Mouse (Mus musculus) layer of hippocampus, postnatal 14 days (tissue): ENCODE data around the gene Vmn1r213. TPM values are rescaled to one million over a fixed set of nuclear protein-coding genes. Genes with fewer than 3 reads are reported as not detected.

Experiments
- DNase-seq, 2 experiments: peaks; one replicate each; pipeline ENCODE4 v3.0.0; 2021 to 2022; ENCODE audit warnings: low spot score in 2 of 2, mixed read lengths in 1 of 2
- long read RNA-seq, 2 experiments: library from polyadenylated mRNA; stranded (forward); transcript quantifications; one replicate each; pipeline ENCODE4 v2.0.0; 2021
- total RNA-seq, 2 experiments: library from RNA; stranded (reverse); gene quantifications; 2 replicates each; pipeline ENCODE4 v1.2.3; 2021

Gene Vmn1r213
- not detected for total RNA-seq
- long read RNA-seq, experiment 1 = 0 reads
- long read RNA-seq, experiment 2 = 0 reads

DNA sequence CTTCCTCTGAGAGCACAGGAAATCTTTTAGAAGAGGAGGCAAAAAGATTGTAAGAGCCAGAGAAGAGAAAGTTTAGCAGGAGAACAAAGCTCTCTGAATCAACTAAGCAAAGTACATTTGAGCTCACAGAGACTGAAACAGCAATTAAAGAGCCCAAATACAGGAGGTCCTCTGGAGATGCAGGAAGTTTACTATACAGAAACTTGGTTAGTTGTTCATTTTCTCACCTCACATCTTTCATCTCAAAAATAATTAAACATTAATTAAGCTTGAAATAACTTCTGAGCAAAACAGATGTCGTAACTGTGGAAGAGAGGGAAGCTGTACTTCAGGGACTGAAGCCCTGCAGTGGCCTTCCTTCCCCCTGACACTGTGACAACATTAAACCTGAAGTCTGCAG is at the start of gene Vmn1r213:
TSS of gene Vmn1r213 (plus strand) at position 301 of the 400 bp plus-strand sequence.
- no peak for DNase-seq

DNA sequence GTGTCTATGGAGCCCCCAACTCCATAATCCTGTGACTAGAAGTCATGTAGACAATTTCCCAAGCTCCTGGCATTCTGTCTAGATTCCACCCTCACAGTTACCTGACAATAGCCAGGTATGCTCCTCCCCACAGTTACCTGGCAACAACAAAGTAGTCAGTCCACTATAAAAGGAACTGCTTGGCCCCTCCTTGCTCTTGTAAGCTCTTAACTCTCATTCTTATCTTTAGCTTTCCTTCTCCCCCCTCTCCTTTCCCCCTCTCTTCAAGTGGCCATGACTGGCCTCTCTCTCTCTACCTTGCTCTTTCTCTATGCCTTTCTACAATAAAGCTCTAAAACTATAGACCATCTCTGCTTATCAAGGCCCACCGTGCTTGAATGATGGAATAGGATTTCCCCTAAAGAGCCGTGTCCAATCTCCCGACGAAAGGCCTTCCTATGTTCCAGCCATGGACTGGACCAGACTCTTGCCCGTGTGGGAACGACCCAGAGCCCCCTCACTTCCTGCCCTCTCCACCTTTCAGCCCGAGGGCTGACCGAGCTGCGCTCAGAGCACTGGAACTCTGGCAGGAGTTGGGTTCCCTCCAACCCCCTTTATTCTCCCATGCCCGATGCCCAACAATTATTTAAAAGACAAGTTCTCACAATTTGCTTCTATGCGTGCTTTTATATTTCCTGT is 17.1 kb upstream of the Vmn1r213 start:
- DNase-seq = no peak

DNA sequence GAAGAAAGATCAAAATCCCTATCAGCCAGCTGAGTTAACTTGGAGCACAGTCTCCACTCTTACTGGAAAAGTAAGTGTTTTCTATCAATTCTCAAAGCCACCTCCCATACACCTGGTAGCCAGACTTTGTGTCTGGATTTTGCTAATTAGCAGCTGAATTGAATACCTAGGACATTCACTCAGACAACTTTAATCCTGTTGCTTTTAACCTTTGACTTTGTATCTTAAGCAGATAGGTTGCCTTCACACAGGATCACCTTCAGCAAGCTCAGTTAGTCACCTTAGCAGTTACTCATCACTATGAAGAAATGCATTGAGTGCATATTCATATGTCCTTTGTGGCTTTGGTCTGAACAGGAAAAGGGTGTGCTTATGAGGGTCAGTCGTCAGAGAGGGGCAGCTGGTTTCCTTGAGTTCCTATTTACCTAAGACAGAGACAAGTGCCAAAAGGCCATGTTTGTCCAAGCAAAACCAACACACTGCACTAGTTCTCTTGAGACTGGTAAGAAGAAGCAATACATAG is 15.2 kb upstream of the Vmn1r213 start:
- DNase-seq = no peak

DNA sequence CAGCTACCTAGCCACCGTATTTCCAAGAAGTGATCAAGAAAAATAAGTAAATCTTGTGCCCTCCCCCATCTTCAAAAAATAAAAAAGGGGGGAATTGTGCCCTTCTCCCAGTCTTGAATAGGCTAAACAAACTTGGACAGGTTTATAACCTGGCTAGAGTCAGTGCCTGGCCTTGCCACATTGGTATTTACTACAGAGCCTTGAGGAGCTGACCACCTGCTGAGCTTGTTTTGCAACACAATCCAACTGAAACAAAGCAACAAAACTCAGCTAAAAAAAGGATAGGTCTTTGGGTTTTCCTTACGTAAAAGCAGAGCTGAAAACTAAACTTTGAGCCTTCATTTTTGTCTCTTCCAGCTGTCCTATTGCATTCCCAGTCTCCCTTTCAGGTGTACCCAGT is 14.7 kb upstream of the Vmn1r213 start:
- no peak for DNase-seq

DNA sequence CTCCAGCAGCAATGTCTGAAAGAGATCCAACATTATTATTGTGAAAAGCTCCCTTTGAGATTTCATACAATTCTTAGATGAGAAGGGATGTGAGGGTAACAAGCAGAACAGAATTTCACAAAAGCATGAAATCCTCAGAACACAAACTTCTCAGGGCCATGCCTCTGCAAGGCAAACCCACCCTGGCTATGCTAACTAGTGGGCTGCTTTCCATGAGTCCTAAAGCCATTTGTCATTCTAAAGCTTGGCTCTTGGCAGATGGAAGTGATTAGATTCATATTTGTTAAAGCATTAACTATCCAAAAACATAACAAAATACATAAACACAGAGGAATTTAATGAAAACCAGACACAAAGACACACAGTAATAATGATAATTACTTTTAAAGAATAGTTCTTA is 10.7 kb downstream of the Vmn1r213 start:
- no peak for DNase-seq

DNA sequence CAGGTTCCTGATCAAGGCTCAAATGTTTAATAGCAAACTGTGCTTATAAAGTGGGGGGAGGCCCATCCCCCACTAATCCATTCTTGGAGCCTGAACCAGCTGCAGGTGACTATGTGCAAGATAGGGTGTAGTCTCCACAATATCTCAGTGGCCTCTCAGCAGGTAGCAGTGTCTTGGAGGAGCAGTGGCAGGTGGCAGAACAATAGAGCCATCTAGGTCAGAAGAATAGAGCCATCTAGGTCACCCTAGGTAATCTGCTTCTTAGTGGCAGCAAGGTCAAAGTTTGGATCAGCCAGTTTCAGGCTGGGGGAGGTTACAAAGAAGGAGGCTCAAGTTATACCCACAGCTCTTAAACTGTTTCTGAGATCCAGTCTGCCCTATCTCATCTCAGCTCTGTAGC is 17.4 kb downstream of the Vmn1r213 start:
- no peak for DNase-seq

DNA sequence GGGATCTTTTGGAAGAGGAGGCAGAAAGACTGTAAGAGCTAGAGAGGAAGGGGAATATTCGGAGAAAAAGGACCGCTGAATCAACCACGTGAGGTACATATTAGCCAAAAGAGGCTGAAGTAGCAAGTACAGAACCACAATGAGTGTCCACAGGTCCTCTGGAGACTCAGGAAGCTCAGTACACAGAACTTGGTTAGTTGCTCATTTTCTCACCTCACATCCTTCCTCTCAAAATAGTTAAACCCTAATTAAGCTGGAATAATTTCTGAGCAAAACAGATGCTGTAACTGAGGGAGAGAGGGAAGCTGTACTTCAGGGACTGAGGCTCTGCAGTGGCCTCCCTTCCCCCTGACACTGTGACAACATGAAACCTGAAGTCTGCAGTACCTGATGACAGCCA is 22.7 kb downstream of the Vmn1r213 start, which contains the start of gene Vmn1r214:
TSS of gene Vmn1r214 (plus strand) at position 301 of the 400 bp plus-strand sequence.
- DNase-seq = no peak

DNA sequence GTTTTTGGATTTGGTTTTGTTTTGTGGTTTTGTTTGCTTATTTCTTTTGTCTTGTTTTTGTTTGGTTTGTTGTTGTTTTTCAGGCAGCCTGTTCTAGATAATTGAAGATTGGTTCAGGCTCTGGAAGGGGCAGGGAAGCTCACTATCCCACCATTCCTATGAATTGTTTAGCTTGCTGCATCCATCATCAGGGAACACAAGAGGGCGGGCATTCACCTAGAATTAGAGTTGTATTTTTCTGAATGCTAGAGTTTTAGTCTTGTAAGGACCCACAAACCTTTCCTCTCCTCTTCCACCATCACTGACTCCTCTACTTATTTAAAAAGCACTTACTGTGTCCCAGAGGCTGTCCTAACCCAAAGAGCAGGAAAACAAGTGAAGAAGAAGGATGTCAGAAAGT is 50.3 kb downstream of the Vmn1r213 start:
- DNase-seq = peak in 1 of 2 experiments; percentile 2

Other genes starting within 250 kb of the Vmn1r213 start
- gene Vmn1r208, start 230.3 kb upstream of the Vmn1r213 start, total RNA-seq = not detected
- under 1 TPM in 1 of 2 experiments, not detected in 1; 0.07 TPM for gene Vmn1r209, start 198.0 kb upstream of the Vmn1r213 start, total RNA-seq
- gene Vmn1r210, start 176.3 kb upstream of the Vmn1r213 start, total RNA-seq = not detected
- not detected for gene Vmn1r211, start 150.1 kb upstream of the Vmn1r213 start, total RNA-seq
- gene Vmn1r212, start 123.5 kb upstream of the Vmn1r213 start, total RNA-seq = not detected
- gene Vmn1r214, start 22.8 kb downstream of the Vmn1r213 start, total RNA-seq = not detected
- not detected for gene Vmn1r215, start 60.4 kb downstream of the Vmn1r213 start, total RNA-seq
- not detected for gene Vmn1r217, start 110.6 kb downstream of the Vmn1r213 start, total RNA-seq
- not detected for gene Vmn1r218, start 125.5 kb downstream of the Vmn1r213 start, total RNA-seq
- not detected for gene Vmn1r219, start 151.7 kb downstream of the Vmn1r213 start, total RNA-seq
- gene Vmn1r220, start 180.3 kb downstream of the Vmn1r213 start, total RNA-seq = not detected
- gene Vmn1r221, start 206.5 kb downstream of the Vmn1r213 start, total RNA-seq = not detected
- not detected for gene Vmn1r222, start 228.3 kb downstream of the Vmn1r213 start, total RNA-seq
- not detected for gene Vmn1r223, start 239.5 kb downstream of the Vmn1r213 start, total RNA-seq